Mouse (Mus musculus) thymus, adult 2 months (tissue): ENCODE measurements around the gene Ttc6. TPM values are rescaled to one million over a fixed set of nuclear protein-coding genes. Genes with fewer than 3 reads are reported as not detected.

Source experiments
- DNase-seq: peaks from one replicate; pipeline ENCODE4 v3.0.0; 2021
- H3K27ac ChIP-seq: fragments of 200-500 bp; 2 replicates; pipeline ENCODE4 v1.5.1; 2012; ENCODE audit warnings: low read length, control low read depth; ENCODE audit not compliant: control insufficient read depth, insufficient read depth
- H3K27me3 ChIP-seq: fragments of 200-500 bp; 2 replicates; pipeline ENCODE4 v1.6.1; 2012; ENCODE audit warnings: mild to moderate bottlenecking, low read length, moderate library complexity, mixed read lengths; ENCODE audit not compliant: control insufficient read depth, insufficient read depth
- H3K36me3 ChIP-seq: fragments of 200-500 bp; 2 replicates; pipeline ENCODE4 v1.6.1; 2012; ENCODE audit warnings: mild to moderate bottlenecking, low read length, moderate library complexity; ENCODE audit not compliant: control insufficient read depth, insufficient read depth
- H3K4me1 ChIP-seq: fragments of 200-500 bp; replicated peaks from 2 replicates; pipeline ENCODE4 v1.6.1; 2012; ENCODE audit warnings: low read length; ENCODE audit not compliant: control insufficient read depth, insufficient read depth
- H3K4me3 ChIP-seq: fragments of 200-500 bp; 2 replicates; pipeline ENCODE4 v1.5.1; 2012; ENCODE audit warnings: mild to moderate bottlenecking, low read length, control low read depth, moderate library complexity; ENCODE audit not compliant: control insufficient read depth, insufficient read depth
- CTCF ChIP-seq: fragments of 200-500 bp; IDR thresholded peaks from 2 replicates; pipeline ENCODE4 v1.5.1; 2012; ENCODE audit warnings: mild to moderate bottlenecking, control low read depth, low read length, moderate library complexity, borderline replicate concordance; ENCODE audit not compliant: control insufficient read depth, poor library complexity, insufficient read depth; ENCODE audit errors: extremely low read depth
- POLR2A ChIP-seq: fragments of 200-500 bp; IDR thresholded peaks from 2 replicates; pipeline ENCODE4 v1.6.1; 2012; ENCODE audit warnings: mild to moderate bottlenecking, low read length, control low read depth, moderate library complexity; ENCODE audit not compliant: control insufficient read depth, poor library complexity, insufficient read depth; ENCODE audit errors: extremely low read depth
- WGBS: fragments of 180-500 bp; shearing (Covaris S2); methylation state at CpG from one replicate; pipeline ENCODE4 v1.1.7; 2018; 5-methylcytosine and 5-hydroxymethylcytosine counted together
- polyA plus RNA-seq: library from polyadenylated mRNA; depleted of rRNA; stranded (reverse); fragments of >200 nt; gene quantifications from 2 replicates; pipeline ENCODE4 v1.2.3, GENCODE M21; 2012

Ttc6 gene
- polyA plus RNA-seq, 1 experiment = 0.12 TPM

DNA sequence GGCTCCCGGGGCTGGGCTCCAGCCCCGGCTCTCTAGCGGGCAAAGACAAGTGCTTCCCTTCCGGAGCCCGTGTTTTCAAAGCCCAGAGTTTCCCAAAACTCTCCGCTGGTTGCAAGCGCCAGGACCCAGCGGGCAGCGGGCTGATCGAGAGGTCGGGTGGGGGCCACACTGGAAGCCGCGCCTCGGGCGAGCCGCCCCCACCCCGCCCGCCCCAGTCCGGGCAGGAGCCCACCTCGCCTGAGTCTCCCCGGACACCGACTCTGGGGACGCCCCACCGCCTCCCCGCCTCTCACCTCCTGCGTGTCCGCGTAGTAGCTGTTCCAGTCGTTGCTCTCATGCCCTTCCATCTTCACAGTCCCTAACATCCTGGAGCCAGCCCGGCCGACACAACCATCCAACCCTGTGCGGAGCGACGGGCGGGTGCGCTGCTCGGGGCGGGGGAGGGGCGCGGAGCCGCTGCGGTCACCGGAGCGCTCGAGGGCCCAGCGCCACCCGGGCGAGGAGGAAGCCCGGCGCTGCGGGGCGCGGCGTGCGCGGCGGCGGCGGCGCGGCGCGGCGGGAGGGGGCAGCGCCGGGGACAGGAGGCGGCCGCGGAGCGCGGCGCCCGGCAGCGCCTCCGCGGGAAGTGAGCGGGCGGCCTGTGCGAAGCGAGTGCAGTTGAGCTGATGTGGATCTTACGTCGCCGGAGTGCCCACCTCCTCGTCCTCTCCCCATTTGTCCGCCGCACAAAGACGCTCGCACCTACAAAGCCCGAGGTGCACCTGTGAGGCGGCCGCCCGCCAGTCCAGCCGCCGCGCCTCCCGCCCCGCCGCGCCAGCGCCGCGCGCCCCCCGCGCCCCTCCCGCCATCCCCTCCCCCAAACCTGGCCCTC lies 18.3 kb upstream of the Ttc6 start:
- peaks cover 5% of the 10 kb centered on the region for H3K4me1 ChIP-seq
- DNase-seq = no peak
- peaks cover 26% of the 10 kb centered on the region for H3K27me3 ChIP-seq
- TF ChIP-seq POLR2A (no peak), CTCF (no peak)
- WGBS = under 1% methylated on average over 101 of the region's 106 CpGs
- no peak overlapping the region for H3K27ac ChIP-seq
- H3K4me3 ChIP-seq = no peak overlapping the region
- no peaks in the 10 kb centered on the region for H3K36me3 ChIP-seq

DNA sequence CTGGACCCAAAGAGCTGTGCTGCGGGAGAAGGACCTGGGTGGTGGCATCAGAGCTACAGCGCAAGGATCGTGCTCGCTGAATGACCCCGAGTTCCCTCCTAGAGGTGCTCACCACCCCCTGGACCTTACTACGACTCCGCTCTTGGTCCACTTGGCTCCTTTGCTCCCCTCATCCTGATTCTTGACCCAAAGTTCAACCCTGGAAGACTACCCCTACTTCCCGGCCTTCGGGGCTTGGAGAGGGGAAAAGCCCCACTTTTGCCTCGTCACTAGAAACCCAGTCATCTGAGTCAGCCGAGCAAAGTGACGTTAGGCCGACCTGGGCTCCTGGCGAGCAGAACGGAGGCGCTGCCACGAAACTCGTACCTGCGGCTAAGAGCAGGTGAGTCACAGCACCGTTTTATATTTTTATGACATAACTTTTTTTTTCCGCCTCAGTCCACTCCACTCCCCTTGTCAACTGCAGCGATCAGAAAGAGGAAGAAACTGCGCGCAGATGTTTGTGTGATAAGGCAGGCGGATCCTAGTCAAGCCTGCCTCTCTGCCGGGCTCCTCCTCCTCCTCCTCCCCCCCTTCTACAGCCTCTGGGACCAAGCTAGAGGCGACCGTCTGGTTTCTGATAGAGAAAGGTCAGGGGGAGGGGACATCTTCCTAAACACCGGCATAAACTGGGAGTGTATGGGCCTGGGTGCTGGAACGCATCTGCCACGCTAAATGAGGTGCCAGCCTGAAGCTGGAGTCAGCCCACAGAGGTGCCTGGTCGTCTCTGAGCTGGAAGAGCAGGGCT lies 17.3 kb upstream of the Ttc6 start, which contains the start of gene Foxa1:
TSS of gene Foxa1 (minus strand) at position 502 of the 787 bp plus-strand sequence.
- peaks cover 27% of the 10 kb centered on the region for H3K27me3 ChIP-seq
- H3K4me1 ChIP-seq = peaks cover 5% of the 10 kb centered on the region
- no peak within 1 kb of the TSS for H3K27ac ChIP-seq
- TF ChIP-seq POLR2A = no peak
- TF ChIP-seq CTCF = no peak
- H3K4me3 ChIP-seq = no peak within 1 kb of the TSS
- WGBS = 2% methylated on average over 32 of the region's 32 CpGs
- H3K36me3 ChIP-seq = no peaks in the 10 kb centered on the region
- DNase-seq = no peak

DNA sequence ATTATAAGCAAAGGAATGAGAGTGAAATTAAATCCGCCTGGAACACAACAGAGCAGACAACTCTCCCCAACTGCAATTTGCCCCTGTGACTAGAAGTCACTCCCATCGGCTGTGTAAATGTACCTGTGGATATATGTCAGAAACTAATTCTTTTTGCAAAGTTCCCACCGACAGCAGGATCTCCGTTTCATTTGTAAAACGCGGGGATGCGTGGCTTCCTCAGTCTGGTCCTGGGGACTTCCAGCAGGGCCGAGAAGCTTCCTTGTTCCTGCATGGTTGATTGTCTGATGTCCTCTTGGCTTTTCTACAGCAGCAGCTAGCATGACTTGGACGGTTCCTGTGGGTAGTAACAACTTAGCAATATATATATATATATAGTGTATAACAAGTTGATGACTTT lies 16.0 kb upstream of the Ttc6 start:
- Histone ChIP-seq H3K4me1 (peaks cover 5% of the 10 kb centered on the region), H3K27ac (no peak overlapping the region), H3K36me3 (no peaks in the 10 kb centered on the region), H3K4me3 (no peak overlapping the region), H3K27me3 (peaks cover 22% of the 10 kb centered on the region)
- DNase-seq = no peak
- WGBS = 11% methylated on average over 9 of the region's 9 CpGs
- TF ChIP-seq CTCF = no peak
- no peak for TF ChIP-seq POLR2A

DNA sequence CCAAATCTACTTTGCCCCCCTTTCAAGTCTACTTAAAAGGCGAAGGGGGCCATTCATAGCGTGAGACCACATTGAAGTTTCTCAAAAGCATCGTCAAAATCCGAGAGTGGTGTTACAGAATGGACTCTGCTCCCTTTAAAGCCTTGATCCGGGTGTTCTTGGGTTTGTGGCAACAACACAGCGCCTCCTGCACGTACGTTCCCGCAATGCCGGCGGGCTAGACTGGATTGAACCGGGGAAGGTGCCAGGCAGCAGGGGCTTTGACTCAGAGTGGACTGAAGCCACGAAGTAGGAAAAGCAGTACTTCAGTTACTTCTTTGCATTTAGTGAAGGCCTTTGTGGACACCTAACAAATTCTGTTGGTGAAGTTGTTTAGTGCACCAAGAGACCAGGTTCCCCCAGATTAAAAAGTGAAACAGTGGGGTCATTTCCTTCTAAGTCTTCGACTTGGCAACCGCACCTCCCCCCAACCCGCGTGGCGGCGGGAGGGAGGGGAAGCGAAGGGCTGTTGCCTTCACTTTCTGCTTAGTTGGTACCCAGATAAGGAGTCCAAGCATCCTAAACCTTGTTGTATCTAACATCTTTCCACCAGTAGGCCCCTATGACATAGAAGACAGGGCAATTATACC lies 15.4 kb upstream of the Ttc6 start:
- WGBS = 2% methylated on average over 20 of the region's 20 CpGs
- Histone ChIP-seq H3K27me3 (peaks cover 20% of the 10 kb centered on the region), H3K36me3 (no peaks in the 10 kb centered on the region), H3K4me1 (peaks cover 5% of the 10 kb centered on the region), H3K4me3 (no peak overlapping the region), H3K27ac (no peak overlapping the region)
- TF ChIP-seq POLR2A (no peak), CTCF (no peak)
- no peak for DNase-seq

DNA sequence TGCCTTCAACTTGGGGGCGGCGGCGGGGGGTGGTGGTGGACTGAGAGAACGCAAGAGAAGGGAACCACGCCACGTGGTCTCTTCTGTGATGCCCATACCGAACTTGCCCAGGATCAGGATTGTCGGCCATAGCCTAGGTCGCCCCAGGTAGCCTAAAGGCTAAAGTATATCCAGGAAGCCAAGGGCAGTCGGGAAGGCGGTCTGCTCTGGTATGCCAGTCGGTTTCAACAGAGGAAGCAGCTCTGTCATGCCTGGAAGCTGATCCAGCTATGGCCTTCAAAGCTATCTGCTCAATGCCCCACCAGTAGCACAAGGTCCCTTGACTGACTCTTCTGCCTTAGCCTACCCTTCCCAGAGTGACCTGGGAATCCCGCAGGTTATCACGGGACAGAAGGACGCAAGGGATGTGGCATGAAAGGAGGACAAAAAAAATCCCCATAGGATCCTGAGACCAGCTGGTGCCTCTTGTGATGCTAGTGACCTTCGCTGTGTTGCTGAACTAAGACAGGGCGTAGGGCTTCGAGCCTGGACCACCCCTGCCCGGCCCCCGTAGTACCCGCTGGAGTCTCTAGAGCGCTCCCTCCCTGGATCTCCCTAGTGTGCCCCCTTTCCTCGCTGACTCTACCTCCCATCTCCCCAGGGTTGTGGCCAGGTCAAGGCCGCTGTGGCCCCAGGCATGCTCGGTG lies 14.8 kb upstream of the Ttc6 start:
- H3K27me3 ChIP-seq = peaks cover 20% of the 10 kb centered on the region
- H3K36me3 ChIP-seq = no peaks in the 10 kb centered on the region
- no peak overlapping the region for H3K27ac ChIP-seq
- DNase-seq = no peak
- no peak overlapping the region for H3K4me3 ChIP-seq
- peaks cover 5% of the 10 kb centered on the region for H3K4me1 ChIP-seq
- TF ChIP-seq CTCF (no peak), POLR2A (no peak)
- 12% methylated on average over 25 of the region's 25 CpGs for WGBS

DNA sequence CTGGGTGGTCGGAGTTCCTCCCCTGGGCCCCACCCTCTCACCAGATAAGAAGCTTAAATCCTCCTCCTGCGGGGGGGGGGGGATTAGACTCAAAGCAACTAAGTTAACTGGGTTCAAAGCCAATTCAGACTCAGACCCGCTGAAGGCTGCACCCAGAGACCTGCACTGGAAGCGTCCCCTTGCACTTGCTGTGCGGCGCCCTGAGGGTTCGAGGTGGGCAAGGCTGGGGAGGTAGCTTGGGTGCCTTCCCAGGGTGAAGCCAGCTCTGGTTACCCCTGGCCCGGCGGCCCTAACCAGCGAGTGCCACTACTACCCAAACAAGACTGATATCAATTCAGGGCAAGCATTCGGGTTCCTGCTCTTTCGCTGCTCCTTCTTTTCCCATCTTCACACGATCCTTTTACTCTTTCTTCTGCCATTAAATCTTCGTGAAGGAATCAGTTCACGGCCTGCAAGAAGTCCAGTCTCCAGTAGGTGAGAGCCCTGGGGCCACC lies 14.2 kb upstream of the Ttc6 start:
- Histone ChIP-seq H3K27ac (no peak overlapping the region), H3K4me3 (no peak overlapping the region), H3K4me1 (peaks cover 5% of the 10 kb centered on the region), H3K27me3 (peaks cover 20% of the 10 kb centered on the region), H3K36me3 (no peaks in the 10 kb centered on the region)
- 12% methylated on average over 15 of the region's 15 CpGs for WGBS
- TF ChIP-seq CTCF = no peak
- no peak for DNase-seq
